Mouse (Mus musculus): Measurements from ENCODE around the gene Msh3. TPM values are rescaled to one million over a fixed set of nuclear protein-coding genes. Genes with fewer than 3 reads are reported as not detected.

The Msh3 gene
- polyA plus RNA-seq, 1 experiment from 2014 or later = 38.8 TPM

DNA sequence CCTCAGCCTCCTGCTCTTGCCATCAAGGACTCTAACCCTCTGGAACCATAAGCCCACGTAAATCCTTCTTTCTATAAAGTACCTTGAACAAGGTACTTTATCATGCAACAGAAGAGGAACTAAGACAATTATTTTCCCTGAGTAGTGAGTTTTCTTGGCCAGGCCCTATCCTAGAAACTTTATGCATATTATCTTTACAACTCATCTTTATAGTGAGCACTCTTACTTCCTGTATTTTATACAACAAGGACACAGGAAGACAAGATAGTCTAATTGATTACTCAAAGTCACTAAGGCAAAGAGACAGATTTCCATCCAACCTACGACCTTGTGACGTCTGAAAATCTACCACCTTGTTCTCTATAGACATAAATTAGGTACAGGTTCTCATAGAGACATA lies 15.0 kb downstream of the Msh3 start:
- no peaks in the 10 kb centered on the region for H3K36me3 ChIP-seq (ENCODE audit: control insufficient read depth, insufficient read depth, low read length)
- no peaks in the 10 kb centered on the region for H3K27me3 ChIP-seq (ENCODE audit: control insufficient read depth, insufficient read depth, low read length)
- DNase-seq (ENCODE audit: low spot score) (no peak), ATAC-seq (ENCODE audit: insufficient read depth, low FRiP score, low TSS enrichment) (no peak)
- no peak overlapping the region for H3K27ac ChIP-seq (ENCODE audit: low read depth, low read length)
- no peaks in the 10 kb centered on the region for H3K4me1 ChIP-seq (ENCODE audit: control insufficient read depth, insufficient read depth, low read length)
- no peak overlapping the region for H3K4me2 ChIP-seq (ENCODE audit: low read depth)
- no peak overlapping the region for H3K4me3 ChIP-seq (ENCODE audit: low read depth, low read length)
- 93% methylated on average over 3 of the region's 3 CpGs for WGBS
- H3K9me3 ChIP-seq (ENCODE audit: control insufficient read depth, low read length) = no peaks in the 10 kb centered on the region
- H3K9ac ChIP-seq (ENCODE audit: low read length) = no peak overlapping the region

DNA sequence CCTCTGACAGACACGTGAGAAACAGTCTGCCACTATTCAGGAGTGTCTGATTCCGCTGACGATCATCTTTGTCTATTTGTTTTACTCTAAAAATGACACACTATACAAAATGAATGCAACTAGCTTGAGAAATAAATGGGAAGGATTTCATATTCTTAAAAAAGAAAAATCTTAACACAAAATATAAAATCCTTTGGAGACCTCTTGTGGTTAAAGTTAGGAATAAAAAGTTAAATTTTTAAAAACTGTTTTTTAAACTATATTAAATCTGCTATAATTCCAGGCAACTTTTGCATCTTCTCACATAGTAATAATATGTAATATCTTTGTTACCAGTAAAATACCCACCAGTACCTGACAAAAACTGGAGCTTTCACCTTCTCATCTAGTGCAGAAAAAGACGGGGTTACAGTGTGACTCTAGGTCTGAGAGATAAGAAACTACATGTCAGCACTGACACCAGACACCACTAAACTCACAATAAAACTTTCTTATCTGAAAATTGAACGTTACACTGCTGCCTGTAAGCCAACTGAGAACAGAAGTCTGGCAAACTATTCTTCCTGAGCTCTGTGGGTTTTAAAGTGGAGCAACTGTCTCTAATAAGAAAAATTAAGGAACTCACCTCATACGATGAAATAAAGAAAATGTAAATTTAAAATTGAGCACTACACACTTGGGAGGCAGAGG lies 16.9 kb downstream of the Msh3 start:
- Histone ChIP-seq H3K4me1 (ENCODE audit: control insufficient read depth, insufficient read depth, low read length) (no peaks in the 10 kb centered on the region), H3K9me3 (ENCODE audit: control insufficient read depth, low read length) (no peaks in the 10 kb centered on the region), H3K36me3 (ENCODE audit: control insufficient read depth, insufficient read depth, low read length) (no peaks in the 10 kb centered on the region), H3K4me3 (ENCODE audit: low read depth, low read length) (no peak overlapping the region), H3K27me3 (ENCODE audit: control insufficient read depth, insufficient read depth, low read length) (no peaks in the 10 kb centered on the region), H3K9ac (ENCODE audit: low read length) (no peak overlapping the region), H3K4me2 (ENCODE audit: low read depth) (no peak overlapping the region), H3K27ac (ENCODE audit: low read depth, low read length) (no peak overlapping the region)
- ATAC-seq (ENCODE audit: insufficient read depth, low FRiP score, low TSS enrichment) (no peak), DNase-seq (ENCODE audit: low spot score) (no peak)
- 90% methylated on average over 6 of the region's 6 CpGs for WGBS

DNA sequence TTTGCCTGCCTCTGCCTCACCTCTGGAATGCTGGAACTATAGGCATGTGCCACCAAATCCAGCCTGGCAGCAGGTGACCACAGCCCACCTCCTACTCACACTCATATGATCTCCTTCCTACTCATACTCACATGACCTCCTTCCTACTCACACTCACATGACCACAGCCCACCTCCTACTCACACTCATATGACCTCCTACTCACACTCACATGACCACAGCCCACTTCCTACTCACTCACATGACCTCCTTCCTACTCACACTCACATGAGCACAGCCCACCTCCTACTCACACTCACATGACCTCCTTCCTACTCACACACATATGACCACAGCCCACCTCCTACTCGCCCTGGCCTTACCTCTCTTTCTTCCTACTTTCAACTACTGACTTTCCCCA lies 17.9 kb downstream of the Msh3 start:
- 82% methylated on average over 1 of the region's 1 CpGs for WGBS
- Histone ChIP-seq H3K36me3 (ENCODE audit: control insufficient read depth, insufficient read depth, low read length) (no peaks in the 10 kb centered on the region), H3K27ac (ENCODE audit: low read depth, low read length) (no peak overlapping the region), H3K27me3 (ENCODE audit: control insufficient read depth, insufficient read depth, low read length) (no peaks in the 10 kb centered on the region), H3K4me2 (ENCODE audit: low read depth) (no peak overlapping the region), H3K9ac (ENCODE audit: low read length) (no peak overlapping the region), H3K9me3 (ENCODE audit: control insufficient read depth, low read length) (no peaks in the 10 kb centered on the region), H3K4me3 (ENCODE audit: low read depth, low read length) (no peak overlapping the region), H3K4me1 (ENCODE audit: control insufficient read depth, insufficient read depth, low read length) (no peaks in the 10 kb centered on the region)
- ATAC-seq (ENCODE audit: insufficient read depth, low FRiP score, low TSS enrichment) (no peak), DNase-seq (ENCODE audit: low spot score) (no peak)

DNA sequence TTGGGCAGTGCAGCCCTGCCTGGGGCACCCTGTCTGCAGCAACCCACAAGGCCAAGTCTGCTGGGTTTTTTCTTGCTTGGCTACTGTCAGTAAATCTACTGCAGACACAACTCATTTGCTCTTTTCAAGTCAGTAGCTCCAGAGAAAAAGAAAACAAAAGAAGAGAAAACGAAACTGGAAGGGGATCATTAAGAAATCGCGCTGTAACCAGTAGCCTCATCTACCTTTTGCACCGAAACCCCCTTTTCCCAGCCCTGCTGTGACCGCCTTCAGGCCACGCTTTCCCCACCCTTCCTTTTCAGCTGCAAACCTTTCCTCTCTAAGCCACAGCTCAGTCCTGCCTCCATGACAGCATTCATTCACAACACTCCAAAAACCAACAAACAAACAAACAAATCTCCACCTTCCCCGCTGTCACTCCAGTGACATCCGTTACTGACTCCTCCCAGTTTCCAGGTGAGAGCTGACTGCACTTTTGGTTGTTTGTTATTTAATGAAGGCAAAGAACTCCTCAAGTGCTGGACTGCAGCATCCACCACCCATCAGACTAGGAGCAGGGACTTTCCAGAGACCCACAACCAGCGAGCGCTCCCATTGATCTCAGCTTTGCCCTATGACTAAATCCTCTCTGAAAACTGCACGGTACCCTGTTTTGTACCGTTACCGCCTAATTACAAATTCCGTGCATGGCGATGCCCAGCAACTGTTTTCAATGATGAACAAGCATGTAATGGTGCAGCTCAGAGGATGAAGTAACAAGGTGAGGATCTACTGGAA lies 22.5 kb downstream of the Msh3 start:
- Histone ChIP-seq H3K9me3 (ENCODE audit: control insufficient read depth, low read length) (no peaks in the 10 kb centered on the region), H3K36me3 (ENCODE audit: control insufficient read depth, insufficient read depth, low read length) (no peaks in the 10 kb centered on the region), H3K27me3 (ENCODE audit: control insufficient read depth, insufficient read depth, low read length) (no peaks in the 10 kb centered on the region), H3K4me1 (ENCODE audit: control insufficient read depth, insufficient read depth, low read length) (no peaks in the 10 kb centered on the region), H3K27ac (ENCODE audit: low read depth, low read length) (no peak overlapping the region), H3K4me3 (ENCODE audit: low read depth, low read length) (no peak overlapping the region), H3K9ac (ENCODE audit: low read length) (no peak overlapping the region), H3K4me2 (ENCODE audit: low read depth) (no peak overlapping the region)
- 87% methylated on average over 15 of the region's 15 CpGs for WGBS
- ATAC-seq (ENCODE audit: insufficient read depth, low FRiP score, low TSS enrichment) (no peak), DNase-seq (ENCODE audit: low spot score) (no peak)

DNA sequence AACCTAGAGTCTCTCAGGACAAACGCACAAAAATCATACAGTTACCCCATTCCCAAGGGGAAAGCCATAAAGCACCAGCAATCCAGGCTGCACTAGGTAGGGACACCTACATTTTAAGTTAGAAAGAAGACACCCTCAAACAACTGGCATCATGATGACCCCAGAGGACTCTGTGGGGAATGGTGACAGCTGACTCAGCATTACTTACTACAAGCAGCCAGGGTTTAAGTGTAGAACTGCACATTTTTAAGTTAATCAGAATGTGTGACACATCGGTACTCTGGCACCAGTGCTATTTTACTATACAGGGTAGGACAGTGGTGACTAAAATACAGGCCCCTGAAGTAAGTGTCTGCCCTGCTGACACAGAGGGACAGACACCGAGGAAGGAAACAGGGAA lies 24.2 kb downstream of the Msh3 start:
- Histone ChIP-seq H3K9ac (ENCODE audit: low read length) (no peak overlapping the region), H3K4me1 (ENCODE audit: control insufficient read depth, insufficient read depth, low read length) (no peaks in the 10 kb centered on the region), H3K4me2 (ENCODE audit: low read depth) (no peak overlapping the region), H3K27ac (ENCODE audit: low read depth, low read length) (no peak overlapping the region), H3K9me3 (ENCODE audit: control insufficient read depth, low read length) (no peaks in the 10 kb centered on the region), H3K4me3 (ENCODE audit: low read depth, low read length) (no peak overlapping the region), H3K36me3 (ENCODE audit: control insufficient read depth, insufficient read depth, low read length) (no peaks in the 10 kb centered on the region), H3K27me3 (ENCODE audit: control insufficient read depth, insufficient read depth, low read length) (no peaks in the 10 kb centered on the region)
- 93% methylated on average over 3 of the region's 3 CpGs for WGBS
- ATAC-seq (ENCODE audit: insufficient read depth, low FRiP score, low TSS enrichment) (no peak), DNase-seq (ENCODE audit: low spot score) (no peak)

DNA sequence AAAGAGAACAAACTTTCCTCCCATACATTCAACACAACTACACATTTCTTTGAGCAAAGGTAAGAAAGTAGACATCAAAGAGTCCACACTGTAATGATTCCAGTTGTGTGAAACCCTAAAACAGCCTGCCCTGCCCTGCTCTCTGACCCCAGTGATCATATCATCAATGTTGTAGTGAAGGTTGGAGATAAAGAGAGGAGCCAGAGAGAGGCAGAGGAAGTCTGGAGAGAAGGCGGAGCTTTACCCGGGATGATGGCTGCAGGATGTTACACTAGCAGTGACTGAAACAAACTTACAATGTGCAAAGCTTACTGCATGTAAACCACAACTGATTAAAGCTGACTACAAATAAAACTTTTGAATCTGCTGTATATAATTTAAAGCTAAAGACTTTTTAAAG lies 26.8 kb downstream of the Msh3 start:
- DNase-seq (ENCODE audit: low spot score) (no peak), ATAC-seq (ENCODE audit: insufficient read depth, low FRiP score, low TSS enrichment) (no peak)
- Histone ChIP-seq H3K27me3 (ENCODE audit: control insufficient read depth, insufficient read depth, low read length) (no peaks in the 10 kb centered on the region), H3K4me1 (ENCODE audit: control insufficient read depth, insufficient read depth, low read length) (no peaks in the 10 kb centered on the region), H3K4me2 (ENCODE audit: low read depth) (no peak overlapping the region), H3K27ac (ENCODE audit: low read depth, low read length) (no peak overlapping the region), H3K9ac (ENCODE audit: low read length) (no peak overlapping the region), H3K36me3 (ENCODE audit: control insufficient read depth, insufficient read depth, low read length) (no peaks in the 10 kb centered on the region), H3K4me3 (ENCODE audit: low read depth, low read length) (no peak overlapping the region), H3K9me3 (ENCODE audit: control insufficient read depth, low read length) (no peaks in the 10 kb centered on the region)
- WGBS = 95% methylated on average over 2 of the region's 2 CpGs

DNA sequence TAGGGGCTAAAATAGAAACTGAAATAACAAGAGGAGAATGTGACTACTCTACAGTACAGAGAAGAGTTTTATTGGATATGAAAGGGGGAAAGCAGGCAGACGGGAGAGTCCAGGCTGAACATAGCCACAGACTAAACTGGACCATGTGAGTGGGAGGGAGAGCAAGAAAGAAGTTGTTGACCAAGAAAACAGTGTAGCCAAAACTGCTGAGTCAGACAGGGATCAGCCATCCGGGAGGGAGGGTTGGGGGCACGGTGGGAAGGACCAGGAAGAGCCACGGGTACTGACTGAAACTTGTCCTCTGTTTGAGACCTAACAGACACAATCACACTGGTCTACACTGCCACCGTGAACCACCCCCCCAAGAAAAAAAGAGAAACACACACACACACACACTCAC lies 28.8 kb downstream of the Msh3 start:
- WGBS = 89% methylated on average over 5 of the region's 5 CpGs
- Histone ChIP-seq H3K9me3 (ENCODE audit: control insufficient read depth, low read length) (no peaks in the 10 kb centered on the region), H3K9ac (ENCODE audit: low read length) (no peak overlapping the region), H3K4me2 (ENCODE audit: low read depth) (no peak overlapping the region), H3K27ac (ENCODE audit: low read depth, low read length) (no peak overlapping the region), H3K4me1 (ENCODE audit: control insufficient read depth, insufficient read depth, low read length) (no peaks in the 10 kb centered on the region), H3K4me3 (ENCODE audit: low read depth, low read length) (no peak overlapping the region), H3K36me3 (ENCODE audit: control insufficient read depth, insufficient read depth, low read length) (no peaks in the 10 kb centered on the region), H3K27me3 (ENCODE audit: control insufficient read depth, insufficient read depth, low read length) (no peaks in the 10 kb centered on the region)
- ATAC-seq (ENCODE audit: insufficient read depth, low FRiP score, low TSS enrichment) (no peak), DNase-seq (ENCODE audit: low spot score) (no peak)

DNA sequence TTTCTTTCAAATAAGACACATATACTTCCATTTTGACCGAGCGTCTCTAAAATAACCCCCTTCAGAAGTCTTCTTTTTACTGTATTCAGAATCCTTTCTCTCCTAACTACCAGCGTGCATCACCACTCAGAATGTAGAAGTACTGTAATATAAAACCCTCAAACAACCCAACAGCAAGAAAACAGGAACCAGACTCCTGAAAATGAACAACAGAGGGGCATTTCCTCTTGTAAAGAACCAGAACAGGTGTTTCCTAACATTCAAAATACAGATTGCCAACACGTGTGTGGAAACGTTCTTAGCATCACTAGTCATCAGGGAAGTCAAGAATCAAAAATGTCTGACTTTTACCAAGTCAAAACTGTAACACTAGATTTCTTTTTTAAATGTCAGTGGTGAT lies 34.0 kb downstream of the Msh3 start:
- H3K9ac ChIP-seq (ENCODE audit: low read length) = no peak overlapping the region
- DNase-seq (ENCODE audit: low spot score) (no peak), ATAC-seq (ENCODE audit: insufficient read depth, low FRiP score, low TSS enrichment) (no peak)
- no peaks in the 10 kb centered on the region for H3K27me3 ChIP-seq (ENCODE audit: control insufficient read depth, insufficient read depth, low read length)
- no peak overlapping the region for H3K4me2 ChIP-seq (ENCODE audit: low read depth)
- H3K36me3 ChIP-seq (ENCODE audit: control insufficient read depth, insufficient read depth, low read length) = no peaks in the 10 kb centered on the region
- H3K27ac ChIP-seq (ENCODE audit: low read depth, low read length) = no peak overlapping the region
- 88% methylated on average over 5 of the region's 5 CpGs for WGBS
- H3K4me1 ChIP-seq (ENCODE audit: control insufficient read depth, insufficient read depth, low read length) = no peaks in the 10 kb centered on the region
- no peak overlapping the region for H3K4me3 ChIP-seq (ENCODE audit: low read depth, low read length)
- H3K9me3 ChIP-seq (ENCODE audit: control insufficient read depth, low read length) = no peaks in the 10 kb centered on the region

DNA sequence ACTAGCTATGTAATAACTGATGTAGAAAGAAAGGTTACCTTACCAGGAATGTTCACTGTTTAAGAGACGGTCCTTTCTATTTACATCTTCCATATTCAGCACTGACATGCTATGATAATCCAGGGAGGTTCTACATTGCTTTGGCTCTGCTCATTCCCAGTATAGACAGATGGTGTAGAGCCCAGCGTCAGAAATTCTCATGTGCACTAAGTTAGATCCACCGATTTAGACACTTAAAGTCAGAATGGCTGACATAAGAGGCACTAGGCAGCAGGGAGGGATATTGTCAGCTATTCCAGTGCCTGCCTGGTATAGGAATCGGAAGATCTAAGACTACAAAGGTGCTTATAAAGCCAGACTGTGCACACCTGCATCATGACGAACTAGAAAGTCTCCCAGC lies 40.2 kb downstream of the Msh3 start:
- Histone ChIP-seq H3K9me3 (ENCODE audit: control insufficient read depth, low read length) (no peaks in the 10 kb centered on the region), H3K4me1 (ENCODE audit: control insufficient read depth, insufficient read depth, low read length) (no peaks in the 10 kb centered on the region), H3K27me3 (ENCODE audit: control insufficient read depth, insufficient read depth, low read length) (no peaks in the 10 kb centered on the region), H3K4me3 (ENCODE audit: low read depth, low read length) (no peak overlapping the region), H3K4me2 (ENCODE audit: low read depth) (no peak overlapping the region), H3K27ac (ENCODE audit: low read depth, low read length) (no peak overlapping the region), H3K9ac (ENCODE audit: low read length) (no peak overlapping the region), H3K36me3 (ENCODE audit: control insufficient read depth, insufficient read depth, low read length) (no peaks in the 10 kb centered on the region; the same call in 1 of the 2 replicates)
- ATAC-seq (ENCODE audit: insufficient read depth, low FRiP score, low TSS enrichment) (no peak), DNase-seq (ENCODE audit: low spot score) (no peak)
- WGBS = 92% methylated on average over 5 of the region's 5 CpGs

All from neural tube, embryonic 11.5 days (tissue).